13 mouse cellular contexts compared by ENCODE assay signal in genomic region chr19:45012219-45012618, GRCm38 (mm10). TPM values are rescaled to one million over a fixed set of nuclear protein-coding genes. Genes with fewer than 3 reads are reported as not detected.
A peak's percentile ranks its signal among the peaks of the same experiment; 100 is the strongest.
DNase-seq lines count a peak whose midpoint lies in the region; ATAC-seq and TF ChIP-seq lines count a peak whose summit lies in the region.
"Had no signal": no experiment of that assay in that cellular context is flagged by ENCODE, and none has a peak within 500 bp of the region (broad histone marks: within the 10 kb centered on the region; RNA-seq: fewer than 3 reads in every experiment).

No protein-coding gene starts in this region.

- WGBS in forebrain, embryonic 12.5 days = 87% methylated on average over 8 of the region's 8 CpGs
- WGBS in hindbrain, embryonic 16.5 days = 85% methylated on average over 8 of the region's 8 CpGs
- WGBS in neural tube, embryonic 12.5 days = 91% methylated on average over 8 of the region's 8 CpGs

- H3K27ac ChIP-seq in layer of hippocampus, adult 2 months = peak overlapping the region; percentile 41; the same call in 1 of the 2 replicates
- H3K27ac ChIP-seq in forebrain, embryonic 12.5 days = peak overlapping the region; percentile 44; the same call in 1 of the 2 replicates
- H3K27ac ChIP-seq in hindbrain, embryonic 16.5 days (ENCODE audit: low read depth, low read length) = peak overlapping the region; percentile 26; the same call in 1 of the 2 replicates
- peak overlapping the region; percentile 67 for H3K27ac ChIP-seq in neural tube, embryonic 12.5 days
- H3K27ac ChIP-seq: liver, embryonic 12.5 days; macrophage had no signal

- DNase-seq in layer of hippocampus, adult 2 months (ENCODE audit: low spot score in 2 of 2) = no peak
- no peak for DNase-seq in layer of hippocampus, adult 18-20 months (ENCODE audit: low spot score in 2 of 2)
- no peak for DNase-seq in right cerebral cortex, postnatal 25 days
- no peak for DNase-seq in MN1 (ENCODE audit: low spot score)
- DNase-seq in right cerebral cortex, postnatal 36 days (ENCODE audit: low spot score in 2 of 2) = no peak
- DNase-seq: kidney, postnatal 14 days; layer of hippocampus, postnatal 36 days had no signal

- H3K36me3 ChIP-seq in forebrain, embryonic 12.5 days (replicated peaks) = peaks cover 40% of the 10 kb centered on the region
- peaks cover 18% of the 10 kb centered on the region for H3K36me3 ChIP-seq in hindbrain, embryonic 16.5 days (ENCODE audit: control insufficient read depth, insufficient read depth, low read length)
- peaks cover 36% of the 10 kb centered on the region for H3K36me3 ChIP-seq in neural tube, embryonic 12.5 days

- no peak for TF ChIP-seq CTCF in layer of hippocampus, adult 2 months (conservative IDR thresholded peaks at IDR 0.05)

- no peak for ATAC-seq in forebrain, embryonic 12.5 days (ENCODE audit: low FRiP score)
- no peak for ATAC-seq in hindbrain, embryonic 16.5 days
- no peak for ATAC-seq in neural tube, embryonic 12.5 days (ENCODE audit: low FRiP score, low read depth)
- ATAC-seq: liver, embryonic 12.5 days had no signal

- no peaks in the 10 kb centered on the region for H3K27me3 ChIP-seq in forebrain, embryonic 12.5 days
- no peaks in the 10 kb centered on the region for H3K27me3 ChIP-seq in hindbrain, embryonic 16.5 days (replicated peaks; ENCODE audit: control insufficient read depth, insufficient read depth, low read length)
- H3K27me3 ChIP-seq in neural tube, embryonic 12.5 days (replicated peaks) = no peaks in the 10 kb centered on the region

- no peaks in the 10 kb centered on the region for H3K9me3 ChIP-seq in forebrain, embryonic 12.5 days
- no peaks in the 10 kb centered on the region for H3K9me3 ChIP-seq in hindbrain, embryonic 16.5 days (ENCODE audit: control insufficient read depth, low read length)
- no peaks in the 10 kb centered on the region for H3K9me3 ChIP-seq in neural tube, embryonic 12.5 days
- H3K9me3 ChIP-seq: liver, embryonic 12.5 days had no signal

- no peak overlapping the region for H3K4me3 ChIP-seq in layer of hippocampus, adult 2 months
- no peak overlapping the region for H3K4me3 ChIP-seq in forebrain, embryonic 12.5 days (replicated peaks)
- H3K4me3 ChIP-seq in hindbrain, embryonic 16.5 days (ENCODE audit: low read length) = no peak overlapping the region
- H3K4me3 ChIP-seq in neural tube, embryonic 12.5 days = no peak overlapping the region
- H3K4me3 ChIP-seq: liver, embryonic 12.5 days had no signal

- 0 out of 2 replicates have a peak overlapping the region, but pooled peaks have one; percentile 1 for H3K9ac ChIP-seq in forebrain, embryonic 12.5 days
- H3K9ac ChIP-seq in hindbrain, embryonic 16.5 days (ENCODE audit: low read depth, low read length) = no peak overlapping the region
- H3K9ac ChIP-seq in neural tube, embryonic 12.5 days = 0 out of 2 replicates have a peak overlapping the region, but pooled peaks have one; percentile 26
- H3K9ac ChIP-seq: liver, embryonic 12.5 days had no signal

- H3K4me1 ChIP-seq in forebrain, embryonic 12.5 days = peaks cover 46% of the 10 kb centered on the region
- H3K4me1 ChIP-seq in hindbrain, embryonic 16.5 days (ENCODE audit: control insufficient read depth, insufficient read depth, low read depth, low read length) = peaks cover 31% of the 10 kb centered on the region
- H3K4me1 ChIP-seq in neural tube, embryonic 12.5 days = peaks cover 47% of the 10 kb centered on the region

- no peak overlapping the region for H3K4me2 ChIP-seq in forebrain, embryonic 12.5 days
- no peak overlapping the region for H3K4me2 ChIP-seq in hindbrain, embryonic 16.5 days (ENCODE audit: low read length)
- no peak overlapping the region for H3K4me2 ChIP-seq in neural tube, embryonic 12.5 days (replicated peaks)
- H3K4me2 ChIP-seq: liver, embryonic 12.5 days had no signal

RNA-seq across cellular contexts. Expression of gene Lzts2, which starts 2.0 kb away (rescaled TPM):
- 10 to 100 TPM; 28.5 to 30.1 TPM for total RNA-seq in layer of hippocampus, adult 2 months (2021)
- total RNA-seq in layer of hippocampus, adult 18-20 months (2021) = 10 to 100 TPM; 32.0 to 35.6 TPM
- polyA plus RNA-seq in forebrain, embryonic 12.5 days (2016; fragmentation: Nextera tagmentation; extraction: Ambion mirVana) = 48.7 and 51.4 TPM in 2 replicates
- 14.8 and 18.7 TPM in 2 replicates for polyA plus RNA-seq in hindbrain, embryonic 16.5 days (2015; fragmentation: Nextera tagmentation; extraction: Ambion mirVana)
- polyA plus RNA-seq in neural tube, embryonic 12.5 days (2016; fragmentation: Nextera tagmentation; extraction: Ambion mirVana) = 68.5 and 70.0 TPM in 2 replicates

RNA-seq across cellular contexts. Expression of gene Mrpl43, which starts 6.0 kb away (rescaled TPM):
- total RNA-seq in layer of hippocampus, adult 2 months (2021) = 10 to 100 TPM; 38.6 to 41.1 TPM
- total RNA-seq in layer of hippocampus, adult 18-20 months (2021) = 10 to 100 TPM; 40.6 to 42.2 TPM
- polyA plus RNA-seq in forebrain, embryonic 12.5 days (2016; fragmentation: Nextera tagmentation; extraction: Ambion mirVana) = 71.0 and 75.8 TPM in 2 replicates
- polyA plus RNA-seq in hindbrain, embryonic 16.5 days (2015; fragmentation: Nextera tagmentation; extraction: Ambion mirVana) = 90.1 and 98.4 TPM in 2 replicates
- polyA plus RNA-seq in neural tube, embryonic 12.5 days (2016; fragmentation: Nextera tagmentation; extraction: Ambion mirVana) = 82.9 and 83.2 TPM in 2 replicates

RNA-seq across cellular contexts. Expression of gene Twnk, which starts 6.8 kb away (rescaled TPM):
- 10 to 100 TPM; 14.7 to 15.3 TPM for total RNA-seq in layer of hippocampus, adult 2 months (2021)
- total RNA-seq in layer of hippocampus, adult 18-20 months (2021) = 10 to 100 TPM; 15.6 to 16.5 TPM
- 23.5 and 23.9 TPM in 2 replicates for polyA plus RNA-seq in forebrain, embryonic 12.5 days (2016; fragmentation: Nextera tagmentation; extraction: Ambion mirVana)
- 12.4 and 15.5 TPM in 2 replicates for polyA plus RNA-seq in hindbrain, embryonic 16.5 days (2015; fragmentation: Nextera tagmentation; extraction: Ambion mirVana)
- 21.4 and 22.8 TPM in 2 replicates for polyA plus RNA-seq in neural tube, embryonic 12.5 days (2016; fragmentation: Nextera tagmentation; extraction: Ambion mirVana)

RNA-seq across cellular contexts. Expression of gene Sema4g, which starts 23.3 kb away (rescaled TPM):
- 10 to 100 TPM; 20.0 to 21.6 TPM for total RNA-seq in layer of hippocampus, adult 2 months (2021)
- total RNA-seq in layer of hippocampus, adult 18-20 months (2021) = 10 to 100 TPM; 19.1 to 20.8 TPM
- polyA plus RNA-seq in forebrain, embryonic 12.5 days (2016; fragmentation: Nextera tagmentation; extraction: Ambion mirVana) = 7.0 and 7.5 TPM in 2 replicates
- polyA plus RNA-seq in hindbrain, embryonic 16.5 days (2015; fragmentation: Nextera tagmentation; extraction: Ambion mirVana) = 18.0 and 18.7 TPM in 2 replicates
- polyA plus RNA-seq in neural tube, embryonic 12.5 days (2016; fragmentation: Nextera tagmentation; extraction: Ambion mirVana) = 10.1 and 10.8 TPM in 2 replicates

RNA-seq across cellular contexts. Expression of gene Pdzd7, which starts 33.3 kb away (rescaled TPM):
- 1 to 10 TPM; 2.1 to 3.3 TPM for total RNA-seq in layer of hippocampus, adult 2 months (2021)
- total RNA-seq in layer of hippocampus, adult 18-20 months (2021) = 1 to 10 TPM; 1.8 to 2.6 TPM
- 0.45 and 0.50 TPM in 2 replicates for polyA plus RNA-seq in forebrain, embryonic 12.5 days (2016; fragmentation: Nextera tagmentation; extraction: Ambion mirVana)
- 3.0 and 3.2 TPM in 2 replicates for polyA plus RNA-seq in hindbrain, embryonic 16.5 days (2015; fragmentation: Nextera tagmentation; extraction: Ambion mirVana)
- polyA plus RNA-seq in neural tube, embryonic 12.5 days (2016; fragmentation: Nextera tagmentation; extraction: Ambion mirVana) = 0.63 and 0.72 TPM in 2 replicates
- total RNA-seq: hematopoietic stem cell, adult 5-6 weeks had no signal
- polyA plus RNA-seq: liver, embryonic 12.5 days; macrophage had no signal
